In genomic region chr15:85949421-85950164, GRCm38 (mm10) we compare ENCODE assay signal across 13 mouse cellular contexts.
A peak's percentile ranks its signal among the peaks of the same experiment; 100 is the strongest.
DNase-seq lines count a peak whose midpoint lies in the region; ATAC-seq and TF ChIP-seq lines count a peak whose summit lies in the region.
"Had no signal": no experiment of that assay in that cellular context is flagged by ENCODE, and none has a peak within 500 bp of the region (broad histone marks: within the 10 kb centered on the region; RNA-seq: fewer than 3 reads in every experiment).

No protein-coding gene starts in this region.

- no peak for TF ChIP-seq CTCF in heart, adult 2 months (IDR thresholded peaks at IDR 0.05)

- no peak for TF ChIP-seq EP300 in heart, adult 2 months (IDR thresholded peaks at IDR 0.05; ENCODE audit: insufficient read depth, low read depth, low read length)

- no peak for TF ChIP-seq POLR2A in heart, adult 2 months (IDR thresholded peaks at IDR 0.05; ENCODE audit: insufficient read depth, low read depth, low read length)

- no peaks in the 10 kb centered on the region for H3K36me3 ChIP-seq in heart, adult 2 months (ENCODE audit: control insufficient read depth, insufficient read depth, low read length)
- no peaks in the 10 kb centered on the region for H3K36me3 ChIP-seq in heart, embryonic 16.5 days (ENCODE audit: control insufficient read depth, insufficient read depth)
- H3K36me3 ChIP-seq: hindbrain, embryonic 12.5 days had no signal

- intact Hi-C loops in heart, adult 2 months (cut with DNase I): no loop called here

- WGBS in heart, adult 2 months: 60% methylated on average over 16 of the region's 16 CpGs
- 57% methylated on average over 16 of the region's 16 CpGs for WGBS in heart, embryonic 16.5 days

- H3K9me3 ChIP-seq in heart, embryonic 16.5 days (replicated peaks; ENCODE audit: control insufficient read depth, low read length): no peaks in the 10 kb centered on the region
- H3K9me3 ChIP-seq: hindbrain, embryonic 12.5 days had no signal

- H3K27ac ChIP-seq in heart, adult 2 months: no peak overlapping the region
- peak overlapping the region; percentile 51 for H3K27ac ChIP-seq in heart, embryonic 16.5 days (ENCODE audit: low read length)

- no peak overlapping the region for H3K9ac ChIP-seq in heart, adult 2 months (ENCODE audit: low read depth, low read length)
- no peak overlapping the region for H3K9ac ChIP-seq in heart, embryonic 16.5 days (ENCODE audit: low read length)
- H3K9ac ChIP-seq: hindbrain, embryonic 12.5 days had no signal

- no peaks in the 10 kb centered on the region for H3K4me1 ChIP-seq in heart, adult 2 months (ENCODE audit: control insufficient read depth, insufficient read depth, low read length)
- H3K4me1 ChIP-seq in heart, embryonic 16.5 days (ENCODE audit: control insufficient read depth, insufficient read depth, low read length): peaks cover 16% of the 10 kb centered on the region

- peak; percentile 46 for ATAC-seq in heart, embryonic 16.5 days (replicated peaks; ENCODE audit: extremely low read depth, insufficient read depth, low FRiP score)
- no peak for ATAC-seq in granulocyte monocyte progenitor cell, adult 5-6 weeks (replicated peaks; ENCODE audit: poor library complexity, severe bottlenecking)
- ATAC-seq: CD4-positive, CD25-positive, alpha-beta regulatory T cell, adult 4 months; Patski had no signal

- no peak overlapping the region for H3K4me3 ChIP-seq in heart, adult 2 months
- H3K4me3 ChIP-seq in heart, embryonic 16.5 days (ENCODE audit: low read length): no peak overlapping the region
- H3K4me3 ChIP-seq: hindbrain, embryonic 12.5 days had no signal

- H3K4me2 ChIP-seq in heart, embryonic 16.5 days (ENCODE audit: low read depth, low read length): no peak overlapping the region
- H3K4me2 ChIP-seq: hindbrain, embryonic 12.5 days; liver, embryonic 11.5 days had no signal

- DNase-seq in heart, adult 2 months: peak; percentile 13 to 25
- DNase-seq in heart, adult 8-10 months (ENCODE audit: low spot score): no peak
- peak; percentile 23 for DNase-seq in ovary, adult 18-20 months (ENCODE audit: low spot score)
- DNase-seq in ovary, postnatal 14 days (ENCODE audit: low spot score): no peak
- DNase-seq in testis, postnatal 14 days (ENCODE audit: low spot score): peak; percentile 43
- no peak for DNase-seq in cerebellum, adult 18-20 months
- DNase-seq: cerebellum, adult 11-12 months had no signal

- no peaks in the 10 kb centered on the region for H3K27me3 ChIP-seq in heart, adult 2 months (ENCODE audit: control insufficient read depth, insufficient read depth, low read length)
- H3K27me3 ChIP-seq in heart, embryonic 16.5 days (ENCODE audit: control insufficient read depth, insufficient read depth, low read length): no peaks in the 10 kb centered on the region
- H3K27me3 ChIP-seq: hindbrain, embryonic 12.5 days; Patski had no signal

- H3K79me2 ChIP-seq in heart, adult 2 months (replicated peaks; ENCODE audit: control insufficient read depth, insufficient read depth, low read length): no peaks in the 10 kb centered on the region

Comparison
In these comparisons a context has a peak if more than half of its experiments do, and no peak if none do; other contexts are left out.
1. DNase-seq: peak in heart, adult 2 months (2 of 2), ovary, adult 18-20 months (single experiment) and testis, postnatal 14 days (single experiment); none in heart, adult 8-10 months (single experiment), ovary, postnatal 14 days (single experiment) and cerebellum, adult 18-20 months (0 of 2).